Mouse (Mus musculus) limb, embryonic 13.5 days (tissue): Measurements from ENCODE around the gene Eci2. TPM values are rescaled to one million over a fixed set of nuclear protein-coding genes. Genes with fewer than 3 reads are reported as not detected.
A peak's percentile ranks its signal among the peaks of the same experiment; 100 is the strongest.

Experiments
- ATAC-seq: fragments of 200-750 bp; cut with Nextera tagmentation; 2 replicates; pipeline ENCODE4 v1.8.0; 2017; ENCODE audit warnings: low read depth, moderate number of reproducible peaks, moderate TSS enrichment; ENCODE audit not compliant: low FRiP score
- H3K27ac ChIP-seq: fragments of 300-500 bp; sonication (generic); 2 replicates; pipeline ENCODE4 v1.5.1; 2015; ENCODE audit warnings: inconsistent platforms, mild to moderate bottlenecking, moderate library complexity
- H3K27me3 ChIP-seq: fragments of 300-500 bp; sonication (generic); 2 replicates; pipeline ENCODE4 v1.6.1; 2015; ENCODE audit warnings: mild to moderate bottlenecking, inconsistent platforms
- H3K36me3 ChIP-seq: fragments of 300-500 bp; sonication (generic); 2 replicates; pipeline ENCODE4 v1.6.1; 2015; ENCODE audit warnings: inconsistent platforms, mild to moderate bottlenecking, moderate library complexity
- H3K4me1 ChIP-seq: fragments of 300-500 bp; sonication (generic); 2 replicates; pipeline ENCODE4 v1.6.1; 2015; ENCODE audit warnings: inconsistent platforms
- H3K4me2 ChIP-seq: fragments of 300-500 bp; sonication (generic); replicated peaks from 2 replicates; pipeline ENCODE4 v1.6.1; 2015; ENCODE audit warnings: inconsistent platforms, mild to moderate bottlenecking, moderate library complexity
- H3K4me3 ChIP-seq: fragments of 300-500 bp; sonication (generic); 2 replicates; pipeline ENCODE4 v1.5.1; 2015; ENCODE audit warnings: moderate library complexity, mild to moderate bottlenecking, inconsistent platforms
- H3K9ac ChIP-seq: fragments of 300-500 bp; sonication (generic); 2 replicates; pipeline ENCODE4 v1.6.1; 2015; ENCODE audit warnings: mild to moderate bottlenecking, inconsistent platforms
- H3K9me3 ChIP-seq: fragments of 300-500 bp; sonication (generic); 2 replicates; pipeline ENCODE4 v1.6.1; 2016; ENCODE audit warnings: inconsistent platforms
- WGBS: fragments of 180-500 bp; shearing (Covaris S2); methylation state at CpG from one replicate; pipeline ENCODE4 v1.1.7; 2015; 5-methylcytosine and 5-hydroxymethylcytosine counted together
- polyA plus RNA-seq: library from polyadenylated mRNA; unstranded; fragments of >200 nt; fragmentation: Nextera tagmentation; extraction: Ambion mirVana; gene quantifications from 2 replicates; pipeline ENCODE4 v1.2.1, GENCODE M21; 2015

Gene Eci2
- 159 and 169 TPM in 2 replicates for polyA plus RNA-seq

DNA sequence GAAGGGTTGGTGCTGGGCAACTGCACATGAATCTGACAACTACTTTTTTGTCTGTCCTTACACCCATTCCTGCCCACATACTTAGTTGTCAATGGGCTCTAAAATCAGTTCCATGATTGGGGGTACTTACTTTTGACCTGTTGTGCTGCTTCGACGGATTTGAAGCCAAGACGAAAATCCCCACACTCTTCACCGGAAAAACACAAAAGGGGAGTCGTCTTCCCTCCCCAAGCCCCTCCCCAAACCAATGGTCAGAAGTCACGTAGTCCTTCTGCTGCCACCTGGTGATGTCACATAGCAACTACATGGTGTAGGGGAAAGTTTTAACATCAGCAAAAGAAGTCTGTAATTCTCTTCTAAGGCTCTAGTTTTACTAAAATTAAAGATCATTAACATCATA is at the start of gene Eci2:
Gene Eci2 (minus strand): TSS at position 218 of the 400 bp plus-strand sequence.
- Histone ChIP-seq H3K27me3 (no peaks in the 10 kb centered on the region), H3K27ac (no peak within 1 kb of the TSS), H3K4me1 (no peaks in the 10 kb centered on the region), H3K4me2 (peak within 1 kb of the TSS; percentile 41), H3K9ac (no peak within 1 kb of the TSS), H3K36me3 (no peaks in the 10 kb centered on the region), H3K9me3 (no peaks in the 10 kb centered on the region), H3K4me3 (peak within 1 kb of the TSS; percentile 25)
- WGBS, result 9% methylated on average over 6 of the region's 6 CpGs
- ATAC-seq, result no peak

DNA sequence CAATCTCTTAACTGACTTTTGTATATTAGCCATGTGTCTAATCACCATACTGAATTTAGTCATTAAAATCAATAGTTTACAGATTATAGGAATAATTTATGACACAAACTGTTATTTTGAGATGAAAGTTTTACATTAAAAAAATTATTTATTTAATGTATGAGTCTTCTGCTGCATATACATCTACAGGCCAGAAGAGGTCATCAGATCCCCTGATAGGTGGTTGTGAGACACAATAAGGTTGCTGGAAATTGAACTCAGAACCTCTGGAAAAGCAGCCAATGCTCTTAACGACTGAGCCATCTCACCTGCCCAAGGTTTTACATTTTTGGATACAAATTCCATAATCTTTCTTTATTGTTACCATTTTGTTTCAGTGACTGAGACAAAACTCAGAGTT is 48.0 kb upstream of the Eci2 start:
- H3K27me3 ChIP-seq, result no peaks in the 10 kb centered on the region
- H3K4me3 ChIP-seq, result no peak overlapping the region
- no peak overlapping the region for H3K9ac ChIP-seq
- H3K9me3 ChIP-seq, result no peaks in the 10 kb centered on the region
- 53% methylated on average over 1 of the region's 1 CpGs for WGBS
- ATAC-seq, result no peak
- no peak overlapping the region for H3K27ac ChIP-seq
- no peaks in the 10 kb centered on the region for H3K36me3 ChIP-seq
- no peak overlapping the region for H3K4me2 ChIP-seq
- H3K4me1 ChIP-seq, result no peaks in the 10 kb centered on the region

DNA sequence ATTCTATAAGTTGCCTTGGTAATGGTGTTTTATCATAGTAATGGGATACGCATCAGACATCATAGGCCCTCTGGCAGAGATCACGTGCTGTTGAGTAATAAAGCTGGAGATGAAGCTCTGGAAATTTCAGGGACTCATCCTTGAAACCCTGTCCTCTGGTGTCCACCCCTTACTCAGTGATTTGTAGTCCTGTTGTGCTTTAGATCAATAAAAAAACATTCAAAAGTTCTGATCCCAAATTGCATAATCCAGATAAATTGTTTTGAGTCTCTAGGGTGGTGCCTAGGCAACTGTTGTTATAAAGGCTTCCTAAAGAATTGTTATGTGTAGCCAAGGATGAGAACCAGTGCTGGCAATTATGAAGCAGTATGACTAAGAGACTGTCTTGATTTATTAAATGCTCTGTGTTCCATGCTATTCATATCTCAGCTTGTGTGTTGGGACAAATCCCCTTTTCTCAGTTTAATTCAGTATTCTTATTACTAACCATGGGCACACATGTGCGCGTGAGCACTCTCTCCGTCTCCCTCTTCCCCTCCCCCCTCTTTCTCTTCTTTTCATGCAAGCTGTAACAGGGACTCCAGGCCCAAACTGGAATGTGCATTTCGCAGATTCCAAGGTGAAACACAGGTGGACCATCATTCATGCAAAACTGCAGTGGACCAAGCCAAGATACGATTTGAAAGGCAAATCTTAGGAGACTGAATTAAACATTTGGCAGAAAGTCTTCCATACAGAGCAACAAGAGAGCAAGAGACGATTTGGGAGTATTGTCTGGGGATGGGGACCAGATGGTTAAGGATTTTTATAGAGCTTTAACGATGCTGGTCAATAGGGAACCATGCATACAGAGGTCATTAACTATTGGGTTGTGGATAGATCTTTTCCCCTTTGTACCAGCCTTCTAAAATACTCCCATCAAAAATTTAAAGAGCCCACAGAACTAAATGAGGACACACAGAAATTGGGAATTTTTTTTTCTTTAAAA is 43.9 kb upstream of the Eci2 start:
- ATAC-seq, result no peak
- H3K9me3 ChIP-seq, result no peaks in the 10 kb centered on the region
- 51% methylated on average over 9 of the region's 9 CpGs for WGBS

DNA sequence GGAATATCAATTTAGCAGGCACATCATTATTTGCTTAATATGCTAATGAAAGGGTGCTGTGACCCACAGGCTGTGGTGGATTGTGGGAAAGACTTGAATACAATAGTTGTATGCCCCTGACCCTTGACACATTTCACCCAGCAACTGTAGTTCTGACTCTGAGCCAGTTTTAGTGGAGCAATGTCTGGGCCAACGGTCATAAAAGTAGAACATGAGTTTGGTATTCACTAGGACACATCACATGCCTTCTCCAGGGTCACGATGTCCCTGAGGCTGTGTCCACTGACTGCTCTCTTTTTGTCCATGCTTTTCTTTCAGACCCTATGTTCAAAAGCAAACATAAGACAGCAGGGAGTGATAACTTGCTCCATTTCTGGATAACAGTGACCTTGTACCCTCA is 40.2 kb upstream of the Eci2 start:
- 70% methylated on average over 2 of the region's 2 CpGs for WGBS
- H3K27ac ChIP-seq, result no peak overlapping the region
- no peaks in the 10 kb centered on the region for H3K27me3 ChIP-seq
- H3K4me2 ChIP-seq, result no peak overlapping the region
- no peak overlapping the region for H3K4me3 ChIP-seq
- peaks cover 13% of the 10 kb centered on the region for H3K4me1 ChIP-seq
- H3K36me3 ChIP-seq, result no peaks in the 10 kb centered on the region
- H3K9ac ChIP-seq, result no peak overlapping the region
- no peaks in the 10 kb centered on the region for H3K9me3 ChIP-seq
- ATAC-seq, result no peak

More for the DNA sequence above, 43.9 kb upstream of the Eci2 start:
- Histone ChIP-seq H3K4me1 (peaks cover 13% of the 10 kb centered on the region), H3K27me3 (no peaks in the 10 kb centered on the region), H3K36me3 (no peaks in the 10 kb centered on the region), H3K27ac (no peak overlapping the region), H3K9ac (no peak overlapping the region), H3K4me2 (no peak overlapping the region), H3K4me3 (no peak overlapping the region)

DNA sequence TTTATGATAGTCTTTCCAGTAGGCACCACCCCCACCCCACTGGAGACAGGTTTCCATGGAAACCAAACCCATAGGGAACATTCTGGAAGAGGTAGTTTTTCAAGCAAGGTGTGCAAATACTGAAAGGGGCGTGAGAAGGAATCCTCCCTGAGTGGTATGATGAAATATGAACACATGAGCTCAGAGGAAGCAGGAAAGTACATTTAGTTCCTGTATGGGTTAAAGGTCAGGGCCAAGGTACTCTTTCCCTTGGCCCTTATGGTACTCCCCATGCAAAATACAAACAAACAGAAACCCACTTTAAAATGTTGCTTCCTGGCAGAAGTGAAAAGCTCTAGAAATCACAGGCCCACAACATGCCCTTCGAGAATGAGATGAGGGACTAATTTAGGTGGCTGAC is 39.1 kb upstream of the Eci2 start:
- Histone ChIP-seq H3K9ac (no peak overlapping the region), H3K9me3 (no peaks in the 10 kb centered on the region), H3K4me1 (peaks cover 13% of the 10 kb centered on the region), H3K27me3 (no peaks in the 10 kb centered on the region), H3K4me2 (no peak overlapping the region), H3K4me3 (no peak overlapping the region), H3K27ac (no peak overlapping the region), H3K36me3 (no peaks in the 10 kb centered on the region)
- 21% methylated on average over 2 of the region's 2 CpGs for WGBS
- no peak for ATAC-seq

DNA sequence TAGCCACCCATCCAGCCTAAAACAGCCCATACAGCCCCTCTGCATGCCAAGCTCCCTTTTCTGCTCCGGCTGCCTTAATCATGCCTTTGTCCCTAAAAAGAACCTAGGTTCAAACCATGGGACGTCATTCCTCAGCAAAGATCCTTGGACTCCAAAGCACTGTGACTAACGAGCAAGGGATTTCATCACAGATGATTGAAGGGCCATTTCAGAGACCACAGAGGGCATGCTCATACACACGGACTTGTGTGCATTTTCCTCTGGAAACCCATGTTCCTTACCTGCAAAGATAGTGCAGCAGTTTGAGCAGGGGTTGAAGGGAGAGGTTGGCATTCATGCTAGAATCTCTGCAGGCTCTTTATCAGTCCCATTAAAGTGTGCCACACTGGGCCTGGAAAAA is 37.5 kb upstream of the Eci2 start:
- Histone ChIP-seq H3K9ac (no peak overlapping the region), H3K4me2 (no peak overlapping the region), H3K9me3 (no peaks in the 10 kb centered on the region), H3K36me3 (no peaks in the 10 kb centered on the region), H3K27ac (no peak overlapping the region), H3K4me1 (peaks cover 13% of the 10 kb centered on the region), H3K4me3 (no peak overlapping the region), H3K27me3 (no peaks in the 10 kb centered on the region)
- ATAC-seq, result no peak
- WGBS, result 50% methylated on average over 4 of the region's 4 CpGs

DNA sequence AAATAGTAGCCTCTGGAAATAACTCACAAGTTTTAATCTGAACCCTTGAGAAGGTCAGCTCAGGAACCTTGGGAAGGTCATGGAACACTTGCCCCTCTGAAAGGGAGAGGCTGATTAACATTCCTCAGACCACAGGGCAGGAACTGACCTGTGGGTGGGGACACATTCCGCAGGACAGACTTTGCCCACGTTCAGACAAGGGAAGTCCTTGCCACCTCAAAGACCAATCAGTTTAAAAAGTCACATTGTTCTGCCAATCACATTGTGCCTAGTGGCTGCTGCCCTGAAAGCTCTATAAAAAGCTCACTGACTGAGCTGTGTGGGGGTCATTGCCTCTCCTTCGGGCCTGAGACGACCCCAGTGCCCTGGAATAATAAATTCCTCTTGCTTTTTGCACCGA is 31.2 kb upstream of the Eci2 start:
- H3K36me3 ChIP-seq, result no peaks in the 10 kb centered on the region
- 11% methylated on average over 5 of the region's 5 CpGs for WGBS
- no peaks in the 10 kb centered on the region for H3K9me3 ChIP-seq
- ATAC-seq, result no peak
- H3K9ac ChIP-seq, result no peak overlapping the region
- H3K27me3 ChIP-seq, result no peaks in the 10 kb centered on the region
- no peak overlapping the region for H3K27ac ChIP-seq
- H3K4me2 ChIP-seq, result no peak overlapping the region
- H3K4me1 ChIP-seq, result 0 out of 2 replicates have a peak, but pooled peaks cover 3% of the 10 kb centered on the region
- H3K4me3 ChIP-seq, result no peak overlapping the region

DNA sequence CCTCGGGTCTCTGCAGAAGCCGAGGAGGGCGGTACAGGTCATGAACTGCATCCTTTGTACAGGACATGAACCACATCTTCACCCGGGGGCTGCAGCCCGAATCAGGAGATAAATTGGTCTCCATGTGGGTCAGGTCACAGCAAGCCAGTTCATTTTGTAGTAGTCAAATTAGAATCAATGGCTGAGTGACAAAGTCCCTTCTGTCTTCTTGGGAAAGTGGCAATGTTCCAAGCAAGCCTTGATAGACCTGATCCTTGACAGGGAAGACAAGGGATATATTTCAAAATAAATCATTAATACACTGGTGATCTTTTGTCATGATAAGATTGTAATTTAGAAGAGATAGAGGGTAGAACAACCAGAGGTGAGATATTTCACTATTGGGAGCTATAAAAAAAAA is 9.6 kb upstream of the Eci2 start:
- no peaks in the 10 kb centered on the region for H3K27me3 ChIP-seq
- H3K9me3 ChIP-seq, result no peaks in the 10 kb centered on the region
- no peaks in the 10 kb centered on the region for H3K4me1 ChIP-seq
- H3K9ac ChIP-seq, result no peak overlapping the region
- H3K4me2 ChIP-seq, result no peak overlapping the region
- ATAC-seq, result no peak
- no peak overlapping the region for H3K27ac ChIP-seq
- no peak overlapping the region for H3K4me3 ChIP-seq
- 69% methylated on average over 5 of the region's 5 CpGs for WGBS
- no peaks in the 10 kb centered on the region for H3K36me3 ChIP-seq

DNA sequence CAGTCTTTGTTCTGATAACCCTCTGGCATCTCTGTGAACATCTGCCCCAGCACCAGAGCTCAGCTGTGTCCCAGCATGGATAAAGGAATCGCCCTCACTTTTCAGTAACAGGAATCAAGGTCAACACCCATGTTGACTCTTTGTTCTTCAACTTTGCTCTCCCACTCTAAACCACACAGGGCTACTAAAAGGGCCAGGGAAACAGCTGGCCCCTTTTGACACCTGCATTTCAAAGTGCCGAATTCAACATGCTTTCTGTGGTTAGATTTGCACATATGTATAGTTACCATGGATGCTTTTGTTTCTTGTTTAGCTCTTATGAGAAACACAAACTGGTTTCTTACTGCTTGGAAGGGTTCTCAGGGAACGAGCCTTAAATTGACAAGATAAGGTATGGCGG is 8.8 kb upstream of the Eci2 start:
- Histone ChIP-seq H3K4me2 (no peak overlapping the region), H3K9me3 (no peaks in the 10 kb centered on the region), H3K4me3 (no peak overlapping the region), H3K27ac (no peak overlapping the region), H3K4me1 (no peaks in the 10 kb centered on the region), H3K36me3 (no peaks in the 10 kb centered on the region), H3K9ac (no peak overlapping the region), H3K27me3 (no peaks in the 10 kb centered on the region)
- ATAC-seq, result no peak
- 75% methylated on average over 4 of the region's 4 CpGs for WGBS

DNA sequence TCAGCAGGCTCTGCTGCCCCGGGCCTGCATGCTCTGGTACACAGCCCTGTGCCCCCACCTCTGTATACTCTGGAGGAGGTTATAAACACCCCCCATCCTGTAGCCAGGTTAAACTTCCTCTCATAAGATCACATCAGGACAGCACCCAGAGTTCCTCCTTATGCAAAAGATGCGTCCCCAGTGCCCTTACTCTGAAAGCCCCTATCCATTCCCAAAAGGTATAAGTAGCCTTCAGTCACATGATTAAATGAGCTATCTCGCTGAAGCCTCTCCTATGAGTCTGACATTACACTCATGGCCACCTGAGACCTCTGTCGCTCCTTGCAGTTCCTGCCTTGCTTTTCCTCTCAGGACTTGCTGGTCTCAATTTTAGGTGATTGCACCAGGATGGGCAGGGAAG is 6.7 kb upstream of the Eci2 start:
- Histone ChIP-seq H3K36me3 (no peaks in the 10 kb centered on the region), H3K27me3 (no peaks in the 10 kb centered on the region), H3K4me3 (no peak overlapping the region), H3K4me1 (no peaks in the 10 kb centered on the region), H3K9me3 (no peaks in the 10 kb centered on the region), H3K4me2 (no peak overlapping the region), H3K9ac (no peak overlapping the region), H3K27ac (no peak overlapping the region)
- no peak for ATAC-seq
- WGBS, result 82% methylated on average over 4 of the region's 4 CpGs

DNA sequence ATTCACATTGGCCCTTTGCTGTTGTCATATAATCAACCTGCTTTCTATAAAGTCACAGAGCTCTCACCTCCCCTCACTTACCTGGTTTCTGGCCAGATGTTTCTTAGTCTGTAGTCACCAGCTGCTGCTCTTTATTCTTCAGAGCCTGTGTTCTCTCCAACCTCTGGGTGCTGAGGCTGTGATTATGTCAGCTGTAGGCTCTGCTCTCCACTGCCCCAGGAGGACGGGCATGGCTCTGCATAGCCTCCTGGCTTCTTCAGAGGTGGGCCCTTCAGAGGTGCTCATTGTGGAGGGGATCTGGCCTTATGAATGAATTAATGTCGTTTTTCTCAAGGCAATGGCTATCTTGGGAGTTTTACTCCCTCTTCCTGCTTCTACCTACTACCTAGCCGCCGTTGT is 4.8 kb upstream of the Eci2 start:
- Histone ChIP-seq H3K27me3 (no peaks in the 10 kb centered on the region), H3K9ac (no peak overlapping the region), H3K27ac (no peak overlapping the region), H3K4me1 (no peaks in the 10 kb centered on the region), H3K4me3 (no peak overlapping the region), H3K9me3 (no peaks in the 10 kb centered on the region), H3K36me3 (no peaks in the 10 kb centered on the region), H3K4me2 (no peak overlapping the region)
- no peak for ATAC-seq
- WGBS, result 72% methylated on average over 4 of the region's 4 CpGs

DNA sequence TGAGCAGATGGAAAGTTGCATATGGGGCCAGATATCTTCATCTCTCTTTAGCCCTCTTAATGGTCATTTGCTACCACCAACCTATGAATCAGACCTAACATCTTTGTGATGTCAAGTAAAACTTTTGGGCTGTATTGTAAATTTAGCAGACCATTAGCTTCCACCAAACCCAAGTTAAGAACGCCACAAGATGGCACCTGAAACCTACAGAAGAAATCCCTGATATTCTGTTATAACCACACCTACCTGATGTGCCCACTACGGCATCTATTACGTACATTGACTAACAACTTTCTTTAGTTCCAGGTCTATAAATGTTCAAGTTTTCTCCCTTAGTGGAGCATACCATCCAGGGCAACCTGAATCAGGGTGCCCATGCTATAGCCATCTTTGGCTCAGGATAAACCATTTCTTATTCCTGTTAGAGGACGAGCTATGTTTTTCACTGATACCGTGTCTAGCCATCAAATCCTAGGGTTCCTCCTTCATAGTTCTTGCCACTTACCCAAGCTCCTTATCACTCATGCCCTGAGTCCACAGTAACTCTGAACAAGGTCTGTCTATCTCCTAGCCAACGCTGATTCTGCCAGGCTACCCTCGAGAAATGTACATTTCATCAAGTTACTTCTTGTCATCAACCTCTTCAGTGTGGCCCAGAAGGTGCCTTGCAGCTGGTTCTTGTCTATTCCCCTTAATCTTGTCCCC is 4.2 kb upstream of the Eci2 start:
- ATAC-seq, result no peak
- WGBS, result 83% methylated on average over 7 of the region's 7 CpGs

More for the DNA sequence above, 4.2 kb upstream of the Eci2 start:
- Histone ChIP-seq H3K4me2 (no peak overlapping the region), H3K27me3 (no peaks in the 10 kb centered on the region), H3K36me3 (no peaks in the 10 kb centered on the region), H3K9ac (no peak overlapping the region), H3K4me3 (no peak overlapping the region), H3K9me3 (no peaks in the 10 kb centered on the region), H3K4me1 (no peaks in the 10 kb centered on the region), H3K27ac (no peak overlapping the region)
